Mouse (Mus musculus): ENCODE results near the gene Sdccag8.

DNA sequence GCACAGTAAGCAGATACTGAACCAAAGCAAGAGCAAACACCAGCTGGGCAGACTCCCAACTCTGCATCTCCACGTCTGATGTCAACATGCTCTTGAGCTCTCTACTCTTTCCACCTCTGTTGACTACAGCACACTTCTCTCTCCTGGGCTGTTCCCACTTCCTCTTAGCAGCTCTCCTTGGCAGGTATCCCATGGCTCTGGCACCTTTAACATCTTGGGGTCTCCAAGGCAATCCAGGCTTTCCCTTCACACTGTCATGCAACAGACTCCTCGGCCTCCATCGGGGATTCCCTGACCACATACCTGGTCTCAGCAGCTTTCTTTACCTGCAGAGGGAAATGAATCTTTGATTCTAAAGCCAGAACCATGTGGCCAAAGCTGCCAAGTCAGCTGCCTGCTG lies 192.9 kb downstream of the Sdccag8 start:
- no peak for TF ChIP-seq CTCF (conservative IDR thresholded peaks at IDR 0.05; ENCODE audit: insufficient read depth, insufficient read length, low read depth, low read length)
- TF ChIP-seq POLR2A (IDR thresholded peaks at IDR 0.05; ENCODE audit: low read depth, low read length) = no peak
